Mouse (Mus musculus) thymus, postnatal 10 days (tissue): Measurements from ENCODE around the gene Aqp5.

Source experiments
- DNase-seq, 2 experiments: peaks; one replicate each; pipeline ENCODE4 v3.0.0; 2021; ENCODE audit warnings: low spot score in 2 of 2

The Aqp5 gene

GRCm38 (mm10) chr15:99637405-99638123 lies 47.0 kb downstream of the Aqp5 start:
- no peak for DNase-seq

- no peak for DNase-seq
Measured at GRCm38 (mm10) chr15:99638124-99638485, 47.5 kb downstream of the Aqp5 start.

DNA sequence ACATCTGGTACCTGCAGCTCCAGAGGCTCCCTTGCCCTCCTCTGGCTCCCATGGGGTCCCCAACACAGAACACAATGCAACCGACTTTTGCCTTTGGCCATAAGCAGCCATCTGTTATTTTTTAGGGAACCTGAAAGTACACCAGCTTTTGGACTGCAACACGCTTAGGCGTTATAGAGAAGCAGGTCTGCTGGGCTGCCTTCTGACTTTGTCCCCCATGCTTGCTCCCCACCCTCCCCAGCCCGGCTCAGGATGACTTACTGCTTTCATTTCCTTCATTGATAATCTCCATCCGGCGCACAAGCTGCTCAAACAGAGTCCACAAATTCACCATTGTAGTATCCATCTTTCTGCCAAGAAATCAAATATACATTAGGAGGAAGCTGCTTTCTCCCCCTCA lies 52.0 kb downstream of the Aqp5 start:
- DNase-seq: no peak

- no peak for DNase-seq
Measured at GRCm38 (mm10) chr15:99643832-99644231, 53.2 kb downstream of the Aqp5 start.
